Mouse (Mus musculus) lung, embryonic 16.5 days (tissue): ENCODE results near the gene Bst2. TPM values are rescaled to one million over a fixed set of nuclear protein-coding genes. Genes with fewer than 3 reads are reported as not detected.

Experiments
- ATAC-seq: fragments of 200-750 bp; cut with Nextera tagmentation; 2 replicates; pipeline ENCODE4 v1.8.0; 2017; ENCODE audit warnings: low read depth, mild to moderate bottlenecking, moderate library complexity
- H3K27ac ChIP-seq: fragments of 300-500 bp; sonication (generic); 2 replicates; pipeline ENCODE4 v1.5.1; 2014; ENCODE audit warnings: mild to moderate bottlenecking, control low read depth, low read length
- H3K27me3 ChIP-seq: fragments of 300-500 bp; sonication (generic); 2 replicates; pipeline ENCODE4 v1.6.1; 2014; ENCODE audit warnings: low read depth, low read length, mixed read lengths; ENCODE audit not compliant: control insufficient read depth, insufficient read depth
- H3K36me3 ChIP-seq: fragments of 300-500 bp; sonication (generic); 2 replicates; pipeline ENCODE4 v1.6.1; 2014; ENCODE audit warnings: low read length; ENCODE audit not compliant: control insufficient read depth, insufficient read depth
- H3K4me1 ChIP-seq: fragments of 300-500 bp; sonication (generic); replicated peaks from 2 replicates; pipeline ENCODE4 v1.6.1; 2014; ENCODE audit warnings: low read length, mixed read lengths; ENCODE audit not compliant: control insufficient read depth, insufficient read depth
- H3K4me2 ChIP-seq: fragments of 300-500 bp; sonication (generic); 2 replicates; pipeline ENCODE4 v1.6.1; 2014; ENCODE audit warnings: low read depth, low read length, control low read depth
- H3K4me3 ChIP-seq: fragments of 300-500 bp; sonication (generic); 2 replicates; pipeline ENCODE4 v1.5.1; 2014; ENCODE audit warnings: mild to moderate bottlenecking, low read length, control low read depth
- H3K9ac ChIP-seq: fragments of 300-500 bp; sonication (generic); 2 replicates; pipeline ENCODE4 v1.6.1; 2014; ENCODE audit warnings: low read length, control low read depth
- H3K9me3 ChIP-seq: fragments of 300-500 bp; sonication (generic); 2 replicates; pipeline ENCODE4 v1.6.1; 2016; ENCODE audit warnings: low read length; ENCODE audit not compliant: control insufficient read depth
- WGBS: fragments of 180-500 bp; shearing (Covaris S2); extraction: QIAGEN DNeasy Blood & Tissue Kit; methylation state at CpG from one replicate; pipeline ENCODE4 v1.1.7; 2014; 5-methylcytosine and 5-hydroxymethylcytosine counted together
- polyA plus RNA-seq: library from polyadenylated mRNA; unstranded; fragments of >200 nt; fragmentation: Nextera tagmentation; extraction: Ambion mirVana; gene quantifications from 2 replicates; pipeline ENCODE4 v1.2.1, GENCODE M21; 2015

The Bst2 gene
- polyA plus RNA-seq, 1 experiment from 2014 or later: 50.4 TPM

GRCm38 (mm10) chr8:71572077-71572476 lies 34.8 kb upstream of the Bst2 start:
- Histone ChIP-seq H3K27ac (peak overlapping the region; percentile 60; the same call in 1 of the 2 replicates), H3K27me3 (no peaks in the 10 kb centered on the region), H3K9ac (no peak overlapping the region), H3K4me3 (no peak overlapping the region), H3K36me3 (no peaks in the 10 kb centered on the region), H3K4me2 (no peak overlapping the region), H3K9me3 (no peaks in the 10 kb centered on the region), H3K4me1 (peaks cover 9% of the 10 kb centered on the region)
- ATAC-seq: no peak
- 77% methylated on average over 2 of the region's 2 CpGs for WGBS

- Histone ChIP-seq H3K4me3 (peak overlapping the region; percentile 62), H3K27me3 (no peaks in the 10 kb centered on the region), H3K36me3 (no peaks in the 10 kb centered on the region), H3K9ac (peak overlapping the region; percentile 67), H3K27ac (peak overlapping the region; percentile 85), H3K9me3 (no peaks in the 10 kb centered on the region), H3K4me1 (peaks cover 9% of the 10 kb centered on the region), H3K4me2 (peak overlapping the region; percentile 74)
- peak; percentile 87 for ATAC-seq
- WGBS: under 1% methylated on average over 41 of the region's 41 CpGs
These were observed 33.2 kb upstream of the Bst2 start for GRCm38 (mm10) chr8:71570291-71570954.

- Histone ChIP-seq H3K27me3 (no peaks in the 10 kb centered on the region), H3K4me2 (peak overlapping the region; percentile 74), H3K9ac (peak overlapping the region; percentile 70), H3K27ac (peak overlapping the region; percentile 91), H3K36me3 (no peaks in the 10 kb centered on the region), H3K9me3 (no peaks in the 10 kb centered on the region), H3K4me3 (peak overlapping the region; percentile 62), H3K4me1 (peaks cover 9% of the 10 kb centered on the region)
- WGBS: under 1% methylated on average over 51 of the region's 51 CpGs
- ATAC-seq: peak; percentile 77
These were observed 32.4 kb upstream of the Bst2 start for GRCm38 (mm10) chr8:71569366-71570290.

GRCm38 (mm10) chr8:71568941-71569340 lies 31.7 kb upstream of the Bst2 start:
- WGBS: 30% methylated on average over 6 of the region's 6 CpGs

GRCm38 (mm10) chr8:71568387-71568937 lies 31.2 kb upstream of the Bst2 start, which contains the start of gene Slc27a1:
TSS of gene Slc27a1 (plus strand) at chr8:71568882.
- no peak for ATAC-seq
- H3K4me1 ChIP-seq: peaks cover 9% of the 10 kb centered on the region
- H3K9me3 ChIP-seq: 0 out of 2 replicates have a peak, but pooled peaks cover 2% of the 10 kb centered on the region
- no peaks in the 10 kb centered on the region for H3K27me3 ChIP-seq
- peak within 1 kb of the TSS; percentile 62 for H3K4me3 ChIP-seq
- 11% methylated on average over 13 of the region's 13 CpGs for WGBS
- H3K4me2 ChIP-seq: peak within 1 kb of the TSS; percentile 74
- H3K9ac ChIP-seq: peak within 1 kb of the TSS; percentile 70
- H3K27ac ChIP-seq: peak within 1 kb of the TSS; percentile 91
- H3K36me3 ChIP-seq: no peaks in the 10 kb centered on the region

More at GRCm38 (mm10) chr8:71568941-71569340, 31.7 kb upstream of the Bst2 start:
- H3K4me1 ChIP-seq: peaks cover 9% of the 10 kb centered on the region
- no peaks in the 10 kb centered on the region for H3K36me3 ChIP-seq
- H3K4me2 ChIP-seq: peak overlapping the region; percentile 74
- H3K9me3 ChIP-seq: 0 out of 2 replicates have a peak, but pooled peaks cover 2% of the 10 kb centered on the region
- no peaks in the 10 kb centered on the region for H3K27me3 ChIP-seq
- peak overlapping the region; percentile 70 for H3K9ac ChIP-seq
- peak overlapping the region; percentile 62 for H3K4me3 ChIP-seq
- H3K27ac ChIP-seq: peak overlapping the region; percentile 91
- ATAC-seq: no peak

- H3K9me3 ChIP-seq: 0 out of 2 replicates have a peak, but pooled peaks cover 2% of the 10 kb centered on the region
- H3K27me3 ChIP-seq: peaks cover 4% of the 10 kb centered on the region
- H3K4me2 ChIP-seq: no peak overlapping the region
- no peak overlapping the region for H3K27ac ChIP-seq
- H3K4me1 ChIP-seq: peaks cover 11% of the 10 kb centered on the region
- H3K36me3 ChIP-seq: no peaks in the 10 kb centered on the region
- no peak overlapping the region for H3K9ac ChIP-seq
- ATAC-seq: no peak
- H3K4me3 ChIP-seq: no peak overlapping the region
- WGBS: 63% methylated on average over 7 of the region's 7 CpGs
These were observed 30.3 kb upstream of the Bst2 start for GRCm38 (mm10) chr8:71567587-71567986.

GRCm38 (mm10) chr8:71566501-71566900 lies 29.2 kb upstream of the Bst2 start, which contains the start of gene Nxnl1:
TSS of gene Nxnl1 (minus strand) at chr8:71566601.
- no peak within 1 kb of the TSS for H3K9ac ChIP-seq
- no peak within 1 kb of the TSS for H3K27ac ChIP-seq
- H3K9me3 ChIP-seq: 0 out of 2 replicates have a peak, but pooled peaks cover 2% of the 10 kb centered on the region
- ATAC-seq: no peak
- H3K36me3 ChIP-seq: no peaks in the 10 kb centered on the region
- WGBS: 62% methylated on average over 3 of the region's 3 CpGs
- peaks cover 15% of the 10 kb centered on the region for H3K27me3 ChIP-seq
- no peak within 1 kb of the TSS for H3K4me2 ChIP-seq
- H3K4me3 ChIP-seq: no peak within 1 kb of the TSS
- H3K4me1 ChIP-seq: peaks cover 13% of the 10 kb centered on the region

- no peak for ATAC-seq
- Histone ChIP-seq H3K4me1 (peaks cover 10% of the 10 kb centered on the region), H3K27ac (no peak overlapping the region), H3K4me2 (no peak overlapping the region), H3K36me3 (no peaks in the 10 kb centered on the region), H3K9me3 (0 out of 2 replicates have a peak, but pooled peaks cover 2% of the 10 kb centered on the region), H3K27me3 (peaks cover 25% of the 10 kb centered on the region), H3K4me3 (no peak overlapping the region), H3K9ac (no peak overlapping the region)
- 89% methylated on average over 4 of the region's 4 CpGs for WGBS
These were observed 26.7 kb upstream of the Bst2 start for GRCm38 (mm10) chr8:71563992-71564391.
